Mouse (Mus musculus) splenic B cell, adult 2 months (primary cell): Measurements from ENCODE around the gene Odf2.
"Not testable (repeated sequence)": the region's sequence is repeated elsewhere in the genome, so short reads cannot be mapped to it uniquely, and the experiment has no call there.

Source experiments
- DNase-seq: peaks from one replicate; pipeline ENCODE4 v3.0.0-alpha.2; 2011; ENCODE audit warnings: low read depth, low spot score
- H3K27me3 ChIP-seq: 2 replicates; pipeline ENCODE4 v1.6.1; 2012; ENCODE audit warnings: mild to moderate bottlenecking, low read length, moderate library complexity, mixed read lengths; ENCODE audit not compliant: control insufficient read depth, poor library complexity, insufficient read depth, severe bottlenecking
- H3K36me3 ChIP-seq: 2 replicates; pipeline ENCODE4 v1.6.1; 2012; ENCODE audit warnings: mild to moderate bottlenecking, low read length, moderate library complexity, mixed read lengths; ENCODE audit not compliant: control insufficient read depth, poor library complexity, insufficient read depth, severe bottlenecking

The Odf2 gene

DNA sequence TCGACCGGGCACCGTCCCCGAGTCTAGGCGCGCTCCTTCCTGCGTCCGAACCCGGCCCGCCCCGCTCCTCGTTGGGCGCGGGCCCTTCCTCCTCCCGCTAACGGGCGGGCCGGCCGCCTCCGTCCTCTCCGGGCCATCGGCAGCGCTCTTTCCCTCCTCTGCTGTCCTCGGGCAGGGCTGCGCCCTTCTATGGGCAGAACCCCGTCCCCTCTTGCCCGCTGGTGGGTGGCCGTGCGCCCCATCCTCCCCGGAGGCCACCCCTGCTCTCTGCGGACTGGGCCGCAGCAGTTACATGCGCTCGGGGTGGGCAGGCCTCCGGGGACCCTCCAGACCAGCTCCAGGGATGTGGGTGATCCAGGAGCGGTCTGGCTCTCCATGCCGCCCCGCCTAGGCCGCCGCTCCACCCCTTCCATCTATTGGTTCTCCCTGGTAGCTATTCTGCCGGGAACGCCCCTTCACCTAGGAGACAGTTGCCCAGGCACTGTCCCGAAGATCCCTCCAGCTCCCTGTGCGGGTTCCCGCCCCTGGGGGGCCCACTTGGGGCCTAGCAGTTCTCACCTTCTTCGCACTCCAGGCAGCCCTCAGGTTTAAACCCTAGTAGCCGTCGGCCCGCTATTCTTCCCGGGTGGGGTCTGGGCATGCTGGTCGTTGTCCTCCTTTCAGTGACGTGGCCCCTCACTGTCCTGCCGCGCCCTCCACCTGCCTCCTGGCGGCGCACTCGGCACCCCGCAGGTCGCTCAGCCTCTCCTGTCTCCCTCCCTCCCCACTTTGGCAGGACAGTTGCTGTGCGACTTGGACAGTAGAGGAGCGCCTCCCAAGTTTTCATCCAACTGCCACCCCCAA lies 1.2 kb downstream of the Odf2 start:
- no peaks in the 10 kb centered on the region for H3K27me3 ChIP-seq
- H3K36me3 ChIP-seq: peaks cover 12% of the 10 kb centered on the region
- peak; percentile 47 for DNase-seq

DNA sequence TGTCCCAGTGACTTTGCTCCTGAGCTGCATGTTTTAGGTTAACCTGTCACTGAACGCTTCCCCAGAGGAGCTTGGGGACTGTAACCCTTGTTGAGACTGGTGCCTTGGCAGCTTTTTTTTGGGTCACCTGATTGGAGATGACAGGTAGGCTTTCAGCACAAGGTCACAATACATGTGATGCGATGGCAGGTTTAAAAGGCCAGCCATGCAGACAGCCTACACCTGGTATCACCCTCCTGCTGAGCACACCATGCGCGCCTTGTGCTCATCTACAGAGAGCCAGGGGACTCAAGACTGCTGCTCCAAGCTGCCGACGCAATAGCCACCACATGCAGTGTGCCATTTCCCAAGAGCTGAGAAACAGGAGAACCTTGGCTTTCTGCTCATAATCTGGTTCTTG lies 2.8 kb downstream of the Odf2 start:
- no peak for DNase-seq
- peaks cover 19% of the 10 kb centered on the region for H3K36me3 ChIP-seq
- H3K27me3 ChIP-seq: no peaks in the 10 kb centered on the region

DNA sequence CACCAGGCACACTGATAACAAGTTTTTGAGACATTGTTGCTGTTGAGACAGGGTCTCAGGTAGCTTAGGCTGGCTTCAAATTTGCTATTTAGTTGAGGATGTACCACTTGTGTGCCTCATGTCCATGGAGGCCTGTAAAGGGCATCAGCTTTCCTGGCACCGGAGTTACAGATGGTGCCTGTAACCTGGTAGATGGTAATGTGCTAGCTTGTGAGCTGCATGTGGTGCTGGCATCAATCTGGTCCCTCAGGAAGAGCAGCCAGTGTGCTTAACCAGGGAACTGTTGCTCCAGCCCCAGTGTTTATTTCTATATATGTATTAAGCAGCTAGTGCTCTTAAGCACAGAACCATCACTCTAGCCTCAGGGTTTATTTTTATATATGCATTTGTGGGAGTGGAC lies 7.0 kb downstream of the Odf2 start:
- H3K36me3 ChIP-seq: peaks cover 19% of the 10 kb centered on the region
- no peaks in the 10 kb centered on the region for H3K27me3 ChIP-seq
- DNase-seq: no peak

DNA sequence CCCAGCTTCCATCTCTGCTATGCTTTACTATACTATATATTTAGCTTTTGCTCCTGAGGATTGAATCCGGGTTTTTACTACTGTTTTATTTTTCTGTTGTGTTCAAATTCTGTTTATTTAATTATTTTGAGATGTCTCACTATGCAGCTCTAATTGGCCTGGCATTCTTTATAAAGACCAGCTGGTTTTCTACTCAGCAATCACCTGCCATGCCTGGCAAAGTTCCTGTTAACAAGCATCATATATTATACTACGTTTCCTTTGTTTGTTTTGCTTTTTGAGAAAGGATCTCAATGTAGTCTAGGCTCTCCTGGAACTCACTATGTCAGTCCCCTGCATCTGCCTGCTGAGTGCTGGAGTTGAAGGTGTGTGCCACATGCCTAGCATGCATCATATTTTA lies 8.3 kb downstream of the Odf2 start:
- Histone ChIP-seq H3K27me3 (no peaks in the 10 kb centered on the region), H3K36me3 (peaks cover 19% of the 10 kb centered on the region)
- no peak for DNase-seq

DNA sequence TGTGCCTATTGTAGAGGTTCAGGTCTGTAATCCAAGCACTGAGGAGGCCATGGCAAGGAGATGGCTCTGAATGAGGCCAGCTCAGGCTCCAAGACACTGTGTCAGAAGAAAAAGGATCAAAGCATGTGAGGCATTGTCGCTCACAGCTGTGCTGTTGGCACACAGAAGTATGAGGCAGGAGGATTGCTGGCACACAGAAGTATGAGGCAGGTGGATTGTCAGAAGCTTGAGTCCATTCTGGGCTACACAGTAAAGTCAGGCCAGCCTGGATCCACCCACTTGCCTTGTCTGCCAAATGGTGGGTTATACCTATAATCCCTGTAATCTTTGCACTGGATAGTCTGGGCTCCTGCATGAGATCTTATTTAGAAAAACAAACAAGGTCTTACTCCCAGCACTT lies 9.1 kb downstream of the Odf2 start:
- no peak for DNase-seq
- Histone ChIP-seq H3K27me3 (no peaks in the 10 kb centered on the region), H3K36me3 (peaks cover 17% of the 10 kb centered on the region)

DNA sequence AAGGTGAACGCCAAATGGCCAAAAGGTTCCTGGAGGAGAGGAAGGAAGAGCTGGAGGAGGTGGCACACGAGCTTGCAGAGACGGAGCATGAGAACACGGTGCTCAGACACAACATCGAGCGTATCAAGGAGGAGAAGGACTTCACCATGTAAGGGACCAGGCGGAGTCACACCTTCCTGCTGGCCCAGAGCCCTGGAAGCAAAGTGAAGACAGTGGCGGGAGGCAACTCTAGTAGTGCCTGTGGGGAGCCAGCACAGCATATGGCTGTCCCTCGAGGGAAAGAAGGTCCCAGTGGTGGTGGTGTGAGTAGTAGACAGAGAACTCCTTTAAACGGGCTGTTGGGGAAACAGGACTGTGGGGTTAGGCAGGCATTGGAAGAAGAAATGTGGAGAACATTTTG lies 13.2 kb downstream of the Odf2 start:
- Histone ChIP-seq H3K36me3 (peaks cover 4% of the 10 kb centered on the region; the same call in 1 of the 2 replicates), H3K27me3 (no peaks in the 10 kb centered on the region)
- no peak for DNase-seq

DNA sequence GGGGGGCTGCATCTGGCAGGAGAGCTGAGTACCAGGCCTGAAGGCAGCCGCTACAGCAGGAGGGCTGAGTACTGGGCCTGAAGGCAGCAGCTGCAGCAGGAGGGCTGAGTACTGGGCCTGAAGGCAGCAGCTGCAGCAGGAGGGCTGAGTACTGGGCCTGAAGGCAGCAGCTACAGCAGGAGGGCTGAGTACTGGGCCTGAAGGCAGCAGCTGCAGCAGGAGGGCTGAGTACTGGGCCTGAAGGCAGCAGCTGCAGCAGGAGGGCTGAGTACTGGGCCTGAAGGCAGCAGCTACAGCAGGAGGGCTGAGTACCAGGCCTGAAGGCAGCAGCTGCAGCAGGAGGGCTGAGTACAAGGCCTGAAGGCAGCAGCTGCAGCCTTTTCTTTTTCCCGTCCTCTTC lies 19.1 kb downstream of the Odf2 start:
- H3K27me3 ChIP-seq, DNase-seq: not testable (repeated sequence)
- H3K36me3 ChIP-seq: peaks cover 10% of the 10 kb centered on the region

DNA sequence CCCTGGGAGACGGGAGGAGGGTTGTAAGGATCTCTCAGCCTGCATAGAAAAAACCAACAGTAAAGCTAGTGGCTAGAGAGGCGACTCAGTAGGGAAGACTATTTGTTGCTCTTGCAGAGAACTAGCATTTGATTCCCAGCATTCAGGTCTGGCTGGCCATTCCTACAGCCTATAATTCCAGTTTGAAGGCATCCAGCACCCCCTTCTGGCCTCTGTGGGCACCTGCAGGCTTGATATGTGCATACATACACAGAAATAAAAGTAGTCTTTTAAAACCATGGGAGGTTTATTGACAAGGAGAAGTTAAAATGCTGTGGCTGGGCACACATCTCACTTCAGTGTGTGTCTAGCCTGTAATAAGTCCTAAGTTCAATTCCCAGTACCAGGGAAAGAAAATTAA lies 21.0 kb downstream of the Odf2 start:
- peak; percentile 27 for DNase-seq
- peaks cover 8% of the 10 kb centered on the region for H3K36me3 ChIP-seq
- no peaks in the 10 kb centered on the region for H3K27me3 ChIP-seq

DNA sequence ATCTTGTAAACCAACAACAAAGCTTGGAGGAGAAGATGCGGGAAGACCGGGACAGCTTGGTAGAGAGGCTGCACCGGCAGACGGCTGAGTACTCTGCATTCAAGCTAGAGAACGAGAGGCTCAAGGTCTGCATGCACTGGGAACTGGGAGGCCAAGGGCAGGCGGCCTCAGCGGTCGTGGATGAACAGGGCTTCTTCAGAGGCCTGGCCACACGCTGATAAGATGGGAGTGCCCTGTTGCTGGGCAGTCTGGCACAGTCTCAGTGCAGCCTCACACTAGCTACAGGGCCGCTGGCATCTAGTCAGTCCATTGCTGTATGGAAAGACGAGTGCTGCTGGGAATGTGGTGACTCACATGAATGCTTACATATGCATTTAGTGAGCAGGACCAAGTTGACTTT lies 28.6 kb downstream of the Odf2 start:
- no peak for DNase-seq
- H3K27me3 ChIP-seq: no peaks in the 10 kb centered on the region
- peaks cover 13% of the 10 kb centered on the region for H3K36me3 ChIP-seq

DNA sequence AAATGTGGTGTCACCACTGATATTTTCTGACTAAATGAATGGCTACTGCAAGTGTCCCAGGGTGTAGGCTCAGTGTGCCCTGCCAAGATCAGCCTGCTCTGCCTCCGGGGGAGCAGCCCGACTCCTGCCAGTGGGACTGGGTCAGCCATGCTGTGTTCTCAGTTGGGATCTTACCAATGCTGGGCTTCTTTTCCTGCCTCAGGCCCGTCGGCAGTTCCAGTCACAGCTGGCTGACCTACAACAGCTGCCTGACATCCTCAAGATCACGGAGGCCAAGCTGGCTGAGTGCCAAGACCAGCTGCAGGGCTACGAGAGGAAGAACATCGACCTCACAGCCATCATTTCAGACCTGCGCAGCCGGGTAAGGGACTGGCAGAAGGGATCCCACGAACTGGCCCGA lies 33.0 kb downstream of the Odf2 start:
- peak; percentile 48 for DNase-seq
- H3K36me3 ChIP-seq: peaks cover 8% of the 10 kb centered on the region; the same call in 1 of the 2 replicates
- H3K27me3 ChIP-seq: no peaks in the 10 kb centered on the region

DNA sequence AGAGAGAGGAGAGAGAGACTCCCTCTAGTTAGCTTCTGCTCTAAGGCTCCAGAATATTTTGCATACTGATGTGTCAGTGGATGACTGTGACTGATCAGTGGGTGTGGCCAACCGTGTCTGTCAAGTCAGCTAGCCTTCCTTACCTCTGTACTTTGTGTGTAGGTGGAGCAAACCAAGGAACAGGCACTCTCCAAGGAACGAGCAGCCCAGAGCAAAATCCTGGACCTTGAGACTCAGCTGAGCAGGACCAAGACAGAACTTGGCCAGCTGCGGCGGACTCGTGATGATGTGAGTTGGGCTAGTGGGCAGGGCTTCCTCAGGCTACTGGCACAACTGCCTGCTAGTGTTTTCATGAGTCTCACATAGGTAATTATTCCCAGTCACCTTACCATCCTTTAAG lies 37.5 kb downstream of the Odf2 start:
- DNase-seq: no peak
- H3K36me3 ChIP-seq: peaks cover 7% of the 10 kb centered on the region
- H3K27me3 ChIP-seq: no peaks in the 10 kb centered on the region

DNA sequence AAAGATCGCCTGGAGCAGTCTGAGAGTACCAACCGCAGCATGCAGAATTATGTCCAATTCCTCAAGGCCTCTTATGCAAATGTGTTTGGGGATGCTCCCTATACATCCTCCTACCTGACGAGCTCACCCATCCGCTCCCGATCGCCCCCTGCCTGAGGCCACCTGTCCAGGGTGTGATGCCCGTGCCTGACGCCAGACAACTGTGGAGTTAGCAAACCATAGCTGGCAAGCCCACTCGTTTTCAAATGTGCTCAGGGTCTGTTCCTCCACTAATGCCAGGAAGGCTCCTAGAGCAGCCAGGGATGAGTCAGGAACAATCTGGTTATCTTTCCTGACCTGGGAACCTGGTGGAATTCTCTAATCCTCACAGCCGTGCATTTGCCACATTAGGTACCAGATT lies 41.5 kb downstream of the Odf2 start:
- no peaks in the 10 kb centered on the region for H3K27me3 ChIP-seq
- H3K36me3 ChIP-seq: peaks cover 6% of the 10 kb centered on the region
- DNase-seq: no peak

DNA sequence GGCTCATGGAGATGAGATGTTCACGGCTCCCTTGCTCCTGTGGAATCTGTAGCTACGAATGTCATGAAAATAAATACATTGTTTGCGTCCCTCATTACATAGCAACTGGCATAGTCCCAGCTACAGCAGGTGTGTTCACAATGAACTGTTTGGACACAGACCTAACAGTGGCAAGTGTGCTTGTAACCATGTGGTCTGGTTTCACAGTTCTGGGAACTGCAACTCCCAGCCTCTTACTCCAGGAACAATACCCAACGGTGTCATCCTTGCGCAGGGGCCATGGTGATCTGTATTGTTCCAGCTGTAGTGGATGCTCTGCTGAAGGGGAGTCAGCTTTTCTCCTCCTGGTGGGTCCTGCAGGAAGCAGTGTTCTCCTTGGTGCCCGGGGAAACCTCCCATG lies 42.2 kb downstream of the Odf2 start:
- DNase-seq: no peak
- Histone ChIP-seq H3K36me3 (peaks cover 6% of the 10 kb centered on the region), H3K27me3 (no peaks in the 10 kb centered on the region)

DNA sequence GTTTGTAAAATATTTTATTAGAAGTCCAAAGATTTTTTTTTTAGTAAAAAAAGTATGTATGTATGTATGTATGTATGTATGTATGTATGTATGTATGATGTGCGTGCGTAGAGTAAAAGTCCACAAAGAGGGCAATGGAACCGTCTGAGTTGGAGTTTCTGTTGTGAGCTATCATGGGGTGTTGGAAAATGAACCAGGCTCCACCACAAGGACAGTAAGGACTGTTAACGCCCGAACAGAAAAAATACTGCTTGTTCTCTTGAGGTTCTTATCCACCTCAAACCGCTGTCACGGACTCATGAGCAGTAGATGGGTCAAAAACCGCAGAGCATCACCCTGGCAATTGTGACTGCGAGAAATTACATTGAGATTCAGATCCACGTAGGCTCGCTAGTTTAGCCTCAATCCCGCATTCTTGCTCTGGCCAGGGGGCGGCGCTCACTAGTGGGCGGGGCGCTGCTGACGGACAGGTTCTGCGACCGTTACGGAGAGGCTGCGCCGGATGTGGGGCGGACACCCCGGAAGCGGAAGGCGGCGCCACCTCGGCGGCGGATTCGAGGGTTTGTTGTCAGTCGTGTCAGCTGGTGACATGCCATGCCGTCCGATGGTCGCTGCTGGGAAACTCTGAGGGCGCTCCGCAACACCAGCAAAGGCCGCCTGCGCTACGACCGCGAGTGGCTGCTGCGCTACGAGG lies 46.0 kb downstream of the Odf2 start, which contains the start of gene Gle1:
Gene Gle1, plus strand, starts transcription at position 521 of the 694 bp plus-strand sequence.
- Histone ChIP-seq H3K27me3 (no peaks in the 10 kb centered on the region), H3K36me3 (peaks cover 4% of the 10 kb centered on the region)
- peak; percentile 97 for DNase-seq

DNA sequence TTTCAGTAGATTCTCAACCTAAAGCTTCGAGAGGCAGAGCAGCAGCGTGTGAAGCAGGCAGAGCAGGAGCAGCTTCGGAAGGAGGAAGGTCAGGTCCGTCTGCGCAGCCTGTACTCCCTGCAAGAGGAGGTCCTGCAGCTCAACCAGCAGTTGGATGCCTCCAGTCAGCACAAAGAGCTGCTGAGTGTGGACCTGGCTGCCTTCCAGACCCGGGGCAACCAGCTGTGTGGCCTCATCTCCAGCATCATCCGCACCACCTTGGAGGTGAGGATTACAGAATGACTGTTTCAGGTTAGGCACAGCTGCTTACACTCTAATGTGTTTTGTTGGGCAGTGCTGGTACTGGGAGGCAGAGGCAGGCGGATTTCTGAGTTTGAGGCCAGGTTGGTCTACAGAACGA lies 51.1 kb downstream of the Odf2 start:
- H3K36me3 ChIP-seq: peaks cover 3% of the 10 kb centered on the region
- no peak for DNase-seq
- H3K27me3 ChIP-seq: no peaks in the 10 kb centered on the region
